Mouse (Mus musculus): Measurements from ENCODE around the gene Tbx21. TPM values are rescaled to one million over a fixed set of nuclear protein-coding genes. Genes with fewer than 3 reads are reported as not detected.

The Tbx21 gene
- polyA plus RNA-seq, 1 experiment from 2014 or later = not detected

DNA sequence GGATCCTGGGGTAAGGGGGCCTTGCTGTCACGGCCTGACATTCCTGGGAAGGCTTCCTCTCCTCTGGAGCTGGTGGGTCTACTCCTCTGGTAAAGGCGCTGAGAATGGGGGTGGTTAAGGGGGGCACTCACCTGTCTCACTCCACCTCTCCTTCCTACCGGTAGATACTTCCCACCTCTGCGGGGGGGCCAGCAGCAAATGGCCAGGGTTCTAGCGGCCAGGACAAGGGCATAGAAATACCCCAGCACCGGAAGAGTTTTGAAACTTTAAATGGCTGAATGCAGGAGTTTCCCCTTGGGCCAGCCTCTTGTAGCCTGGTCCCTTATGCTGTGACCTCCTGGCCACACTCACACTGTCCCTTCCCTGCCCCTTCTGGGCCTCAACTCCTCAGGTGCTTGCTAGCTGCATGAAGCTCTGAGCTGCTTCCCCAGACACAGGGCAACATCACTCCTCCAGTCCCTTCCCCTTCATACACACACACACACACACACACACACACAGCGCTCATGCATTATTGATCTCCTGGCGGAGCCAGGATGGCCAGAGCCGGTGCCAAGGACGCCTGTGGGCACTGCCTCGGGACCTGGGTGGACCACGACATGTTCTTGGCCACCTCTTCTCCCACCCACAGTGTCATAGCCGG lies 64.1 kb downstream of the Tbx21 start:
- H3K27me3 ChIP-seq (ENCODE audit: insufficient read depth, low read length) = no peaks in the 10 kb centered on the region
- peak overlapping the region; percentile 90 for H3K4me2 ChIP-seq (ENCODE audit: low read length)
- H3K27ac ChIP-seq = peak overlapping the region; percentile 71; the same call in 1 of the 2 replicates
- 19% methylated on average over 13 of the region's 13 CpGs for WGBS
- H3K36me3 ChIP-seq (ENCODE audit: insufficient read depth, low read length) = peaks cover 36% of the 10 kb centered on the region
- no peak for DNase-seq (ENCODE audit: low spot score)
- TF ChIP-seq CTCF (IDR thresholded peaks at IDR 0.05; ENCODE audit: low read depth) = no peak
- H3K4me1 ChIP-seq (replicated peaks; ENCODE audit: insufficient read depth, low read length) = peaks cover 12% of the 10 kb centered on the region
- H3K9ac ChIP-seq (ENCODE audit: low read depth, low read length) = peak overlapping the region; percentile 86
- H3K4me3 ChIP-seq (replicated peaks; ENCODE audit: low read depth, low read length) = peak overlapping the region; percentile 72
- no peaks in the 10 kb centered on the region for H3K9me3 ChIP-seq (replicated peaks; ENCODE audit: low read length)
- ATAC-seq (replicated peaks; ENCODE audit: low FRiP score, low read depth) = no peak

DNA sequence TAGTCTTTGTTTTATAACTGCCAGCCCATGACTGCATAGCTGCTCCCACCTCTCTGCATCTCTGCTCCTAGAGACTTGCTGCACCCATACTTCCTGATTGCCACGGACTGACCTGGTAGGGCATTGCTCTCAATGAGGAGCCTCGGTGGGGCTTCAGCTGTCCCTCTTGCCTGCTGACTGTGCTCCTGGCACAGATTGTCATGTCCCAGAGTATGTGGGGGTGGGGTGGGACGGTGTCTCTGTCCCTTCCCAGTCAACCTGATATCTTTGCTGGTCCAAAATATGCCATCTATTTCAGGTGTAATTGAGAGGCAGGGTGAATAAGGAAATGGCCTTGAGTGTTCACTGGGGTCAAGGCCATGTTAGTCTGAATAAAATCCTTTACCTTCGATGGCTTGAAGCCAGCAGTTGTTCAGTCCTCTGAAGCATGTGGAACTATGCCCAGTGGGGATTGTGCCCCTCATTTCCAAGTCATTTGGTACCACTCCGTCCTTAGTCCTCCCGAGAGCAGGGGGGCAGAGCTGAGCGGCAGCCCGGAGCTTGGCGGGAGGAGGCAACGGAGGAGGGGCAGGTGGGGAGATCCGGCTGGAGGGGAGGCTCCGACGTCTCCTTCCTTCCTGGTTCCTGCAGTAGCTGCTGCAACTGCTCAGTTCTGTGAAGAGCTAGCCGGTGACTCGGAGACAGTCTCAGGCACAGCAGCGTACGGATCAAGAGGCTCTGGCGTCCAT lies 64.8 kb downstream of the Tbx21 start, which contains the start of gene Osbpl7:
Gene Osbpl7, plus strand, starts transcription at position 413 of the 728 bp plus-strand sequence.
- Histone ChIP-seq H3K9ac (ENCODE audit: low read depth, low read length) (peak within 1 kb of the TSS; percentile 86), H3K36me3 (ENCODE audit: insufficient read depth, low read length) (peaks cover 29% of the 10 kb centered on the region), H3K27me3 (ENCODE audit: insufficient read depth, low read length) (no peaks in the 10 kb centered on the region), H3K27ac (peak within 1 kb of the TSS; percentile 71; the same call in 1 of the 2 replicates), H3K4me3 (replicated peaks; ENCODE audit: low read depth, low read length) (peak within 1 kb of the TSS; percentile 72), H3K4me1 (replicated peaks; ENCODE audit: insufficient read depth, low read length) (peaks cover 12% of the 10 kb centered on the region), H3K9me3 (replicated peaks; ENCODE audit: low read length) (no peaks in the 10 kb centered on the region), H3K4me2 (ENCODE audit: low read length) (peak within 1 kb of the TSS; percentile 90)
- DNase-seq (ENCODE audit: low spot score) (peak; percentile 91), ATAC-seq (replicated peaks; ENCODE audit: low FRiP score, low read depth) (peak; percentile 30)
- 5% methylated on average over 18 of the region's 18 CpGs for WGBS
- peak; percentile 57 for TF ChIP-seq CTCF (IDR thresholded peaks at IDR 0.05; ENCODE audit: low read depth)

DNA sequence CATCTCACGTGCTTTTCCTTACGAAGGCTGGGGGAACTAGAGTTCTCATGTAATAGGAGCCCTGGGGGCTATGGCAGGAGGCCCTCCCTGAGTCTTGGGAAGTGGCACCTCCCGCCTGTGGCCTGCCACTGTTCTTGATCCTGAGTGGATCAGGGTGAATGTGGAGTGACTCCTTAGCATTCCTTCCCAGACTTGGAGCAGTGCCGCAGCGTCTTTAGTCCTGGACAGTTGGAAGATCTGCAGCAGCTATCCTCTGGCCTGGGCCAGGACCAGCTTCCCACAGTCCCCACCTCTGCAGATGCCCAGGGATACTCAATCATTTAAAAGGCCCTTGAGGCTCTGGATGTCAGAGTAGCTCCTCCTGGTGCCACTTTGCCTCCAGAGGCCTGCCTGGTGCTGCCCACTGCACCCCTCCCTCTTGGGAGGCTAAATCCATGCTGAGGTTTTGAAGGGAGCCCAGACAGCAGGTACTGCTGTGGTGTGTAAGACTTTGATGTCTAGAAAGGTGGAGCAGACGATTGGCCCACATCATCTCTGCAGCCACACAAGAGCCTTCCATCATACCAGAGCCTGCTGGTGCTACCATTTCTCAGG lies 65.5 kb downstream of the Tbx21 start:
- H3K27me3 ChIP-seq (ENCODE audit: insufficient read depth, low read length) = no peaks in the 10 kb centered on the region
- TF ChIP-seq CTCF (IDR thresholded peaks at IDR 0.05; ENCODE audit: low read depth) = no peak
- WGBS = 74% methylated on average over 6 of the region's 6 CpGs
- no peaks in the 10 kb centered on the region for H3K9me3 ChIP-seq (replicated peaks; ENCODE audit: low read length)
- ATAC-seq (replicated peaks; ENCODE audit: low FRiP score, low read depth) (no peak), DNase-seq (ENCODE audit: low spot score) (no peak)
- peaks cover 12% of the 10 kb centered on the region for H3K4me1 ChIP-seq (replicated peaks; ENCODE audit: insufficient read depth, low read length)
- no peak overlapping the region for H3K27ac ChIP-seq
- H3K4me2 ChIP-seq (ENCODE audit: low read length) = no peak overlapping the region; the same call in 1 of the 2 replicates
- H3K36me3 ChIP-seq (ENCODE audit: insufficient read depth, low read length) = peaks cover 22% of the 10 kb centered on the region
- H3K9ac ChIP-seq (ENCODE audit: low read depth, low read length) = no peak overlapping the region
- H3K4me3 ChIP-seq (replicated peaks; ENCODE audit: low read depth, low read length) = no peak overlapping the region

DNA sequence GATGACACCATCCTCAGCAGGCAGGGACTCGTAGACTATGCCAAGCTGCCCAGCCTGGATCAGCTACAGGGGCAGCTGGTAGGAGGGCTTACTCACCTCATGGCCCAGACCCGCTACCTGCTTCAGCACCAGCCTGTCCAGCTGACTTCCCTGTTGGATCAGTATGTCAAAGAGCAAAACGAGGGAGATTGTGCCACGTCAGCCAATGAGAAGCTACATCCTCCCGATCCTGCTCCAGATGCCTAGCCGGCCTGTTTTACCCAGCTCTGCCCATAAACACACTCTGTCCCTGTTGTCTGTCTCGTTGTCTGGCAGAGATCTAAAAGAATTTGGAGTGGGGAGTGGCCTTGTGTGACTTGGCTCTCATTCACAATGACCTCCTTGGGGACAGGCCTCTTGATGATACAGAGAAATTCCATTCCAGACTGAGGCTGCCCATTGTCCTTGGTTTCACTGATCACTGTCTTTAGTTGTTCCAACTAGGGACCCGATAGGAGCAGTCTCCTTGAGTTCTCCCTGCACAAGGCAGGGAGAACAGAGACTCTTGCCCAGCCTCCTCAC lies 67.0 kb downstream of the Tbx21 start:
- Histone ChIP-seq H3K27me3 (ENCODE audit: insufficient read depth, low read length) (no peaks in the 10 kb centered on the region), H3K36me3 (ENCODE audit: insufficient read depth, low read length) (peaks cover 15% of the 10 kb centered on the region; the same call in 1 of the 2 replicates), H3K9me3 (replicated peaks; ENCODE audit: low read length) (no peaks in the 10 kb centered on the region), H3K4me2 (ENCODE audit: low read length) (no peak overlapping the region), H3K4me1 (replicated peaks; ENCODE audit: insufficient read depth, low read length) (peaks cover 12% of the 10 kb centered on the region), H3K9ac (ENCODE audit: low read depth, low read length) (no peak overlapping the region), H3K27ac (no peak overlapping the region), H3K4me3 (replicated peaks; ENCODE audit: low read depth, low read length) (no peak overlapping the region)
- no peak for TF ChIP-seq CTCF (IDR thresholded peaks at IDR 0.05; ENCODE audit: low read depth)
- WGBS = 77% methylated on average over 8 of the region's 8 CpGs
- DNase-seq (ENCODE audit: low spot score) (no peak), ATAC-seq (replicated peaks; ENCODE audit: low FRiP score, low read depth) (no peak)

Small RNA genes within 50 kb of the gene (microRNA-seq; reads per million reads assigned to microRNA genes)
- not detected for gene Mir7235
- not detected for gene Mir8103

Other genes with a start within 250 kb of the Tbx21 start
- 77.8 and 81.6 TPM in 2 replicates for gene Cdk5rap3, start 198.8 kb downstream of the Tbx21 start, polyA plus RNA-seq (2015; fragmentation: Nextera tagmentation; extraction: Ambion mirVana)
- gene Prr15l, start 187.2 kb downstream of the Tbx21 start, polyA plus RNA-seq (2015; fragmentation: Nextera tagmentation; extraction: Ambion mirVana) = 76.5 and 88.2 TPM in 2 replicates
- 31.7 and 33.2 TPM in 2 replicates for gene Pnpo, start 171.3 kb downstream of the Tbx21 start, polyA plus RNA-seq (2015; fragmentation: Nextera tagmentation; extraction: Ambion mirVana)
- gene Sp2, start 132.4 kb downstream of the Tbx21 start, polyA plus RNA-seq (2015; fragmentation: Nextera tagmentation; extraction: Ambion mirVana) = 16.3 and 16.4 TPM in 2 replicates
- 1.5 and 2.0 TPM in 2 replicates for gene Sp6, start 101.9 kb downstream of the Tbx21 start, polyA plus RNA-seq (2015; fragmentation: Nextera tagmentation; extraction: Ambion mirVana)
- gene Scrn2, start 85.4 kb downstream of the Tbx21 start, polyA plus RNA-seq (2015; fragmentation: Nextera tagmentation; extraction: Ambion mirVana) = 41.6 and 46.6 TPM in 2 replicates
- 1.0 and 1.2 TPM in 2 replicates for gene Lrrc46, start 73.9 kb downstream of the Tbx21 start, polyA plus RNA-seq (2015; fragmentation: Nextera tagmentation; extraction: Ambion mirVana)
- 71.9 and 79.6 TPM in 2 replicates for gene Mrpl10, start 73.8 kb downstream of the Tbx21 start, polyA plus RNA-seq (2015; fragmentation: Nextera tagmentation; extraction: Ambion mirVana)
- gene Osbpl7, start 64.7 kb downstream of the Tbx21 start, polyA plus RNA-seq (2015; fragmentation: Nextera tagmentation; extraction: Ambion mirVana) = 6.6 and 7.6 TPM in 2 replicates
- 4.6 and 5.5 TPM in 2 replicates for gene Tbkbp1, start 36.2 kb upstream of the Tbx21 start, polyA plus RNA-seq (2015; fragmentation: Nextera tagmentation; extraction: Ambion mirVana)
- 34.0 and 35.8 TPM in 2 replicates for gene Kpnb1, start 72.5 kb upstream of the Tbx21 start, polyA plus RNA-seq (2015; fragmentation: Nextera tagmentation; extraction: Ambion mirVana)
- gene Npepps, start 165.3 kb upstream of the Tbx21 start, polyA plus RNA-seq (2015; fragmentation: Nextera tagmentation; extraction: Ambion mirVana) = 46.5 TPM in 2 replicates
- 54.3 and 56.9 TPM in 2 replicates for gene Mrpl45, start 200.4 kb upstream of the Tbx21 start, polyA plus RNA-seq (2015; fragmentation: Nextera tagmentation; extraction: Ambion mirVana)
- 0.05 and 0.06 TPM in 2 replicates for gene Gpr179, start 236.7 kb upstream of the Tbx21 start, polyA plus RNA-seq (2015; fragmentation: Nextera tagmentation; extraction: Ambion mirVana)
- gene Socs7, start 247.2 kb upstream of the Tbx21 start, polyA plus RNA-seq (2015; fragmentation: Nextera tagmentation; extraction: Ambion mirVana) = 2.4 and 2.6 TPM in 2 replicates

All from kidney, postnatal 0 days (tissue).